Mouse (Mus musculus): ENCODE data around the gene Rtn4rl1.

- TF ChIP-seq CTCF (IDR thresholded peaks at IDR 0.05; ENCODE audit: control insufficient read depth, insufficient read depth, insufficient read length) = no peak
- TF ChIP-seq USF1 (IDR thresholded peaks at IDR 0.05; ENCODE audit: low read depth) = no peak
- TF ChIP-seq CEBPB (IDR thresholded peaks at IDR 0.05; ENCODE audit: low read depth) = no peak
- no peak for TF ChIP-seq MAX (IDR thresholded peaks at IDR 0.05)
These were observed 86.5 kb downstream of the Rtn4rl1 start for GRCm38 (mm10) chr11:75280066-75280410.

Measured in C2C12 (cell line).